Mouse (Mus musculus) 3T3-L1 (cell line): ENCODE measurements around the gene Cwc27.

ENCODE experiments used
- DNase-seq: peaks from one replicate; pipeline ENCODE4 v3.0.0-alpha.2; 2015; ENCODE audit warnings: low read depth, low spot score

Gene Cwc27

DNA sequence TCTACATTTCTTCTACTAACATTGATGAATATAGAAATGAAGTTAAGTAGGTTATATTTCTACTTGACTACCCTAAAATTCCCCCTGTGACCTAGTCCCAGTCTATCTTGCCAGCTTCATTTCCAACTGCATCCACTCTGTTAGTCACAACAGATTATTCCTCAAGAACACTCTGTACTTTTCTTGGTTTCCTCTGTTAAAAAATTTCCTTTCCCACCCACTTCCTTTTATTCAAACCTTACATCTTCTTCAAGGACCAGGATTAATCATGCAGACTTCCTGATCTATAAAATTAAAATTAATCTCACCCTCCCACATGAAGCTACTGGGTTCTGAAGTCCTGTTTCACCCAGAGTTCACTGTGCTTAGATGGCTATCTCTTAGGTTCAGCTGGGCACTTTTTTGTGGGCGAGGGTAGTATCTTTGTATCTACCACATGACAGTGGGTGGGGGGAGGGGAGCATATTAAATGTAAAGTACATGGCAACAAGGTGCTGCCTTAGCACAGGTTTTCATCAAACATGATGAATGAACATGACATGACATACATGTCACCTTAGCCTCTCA, 37.8 kb downstream of the Cwc27 start:
- no peak for DNase-seq

DNA sequence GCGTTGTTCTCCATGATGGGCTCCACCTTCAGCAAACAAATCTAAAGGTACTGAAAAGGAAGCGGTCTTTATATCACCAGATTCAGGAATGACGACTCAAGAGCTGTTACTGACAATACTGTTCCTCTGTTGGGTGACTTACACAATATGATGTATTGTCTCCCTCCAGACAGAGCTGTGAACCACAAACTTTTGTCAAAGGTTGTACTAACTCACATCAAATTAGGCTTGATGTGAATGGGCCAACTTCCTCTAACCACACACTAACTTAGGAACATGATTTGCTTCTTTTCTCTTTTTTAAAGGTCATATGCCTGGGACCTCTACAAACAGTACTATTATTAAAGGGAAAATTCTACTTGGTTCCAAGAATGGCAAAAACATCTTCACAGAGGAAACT, 53.7 kb downstream of the Cwc27 start:
- DNase-seq: no peak

DNA sequence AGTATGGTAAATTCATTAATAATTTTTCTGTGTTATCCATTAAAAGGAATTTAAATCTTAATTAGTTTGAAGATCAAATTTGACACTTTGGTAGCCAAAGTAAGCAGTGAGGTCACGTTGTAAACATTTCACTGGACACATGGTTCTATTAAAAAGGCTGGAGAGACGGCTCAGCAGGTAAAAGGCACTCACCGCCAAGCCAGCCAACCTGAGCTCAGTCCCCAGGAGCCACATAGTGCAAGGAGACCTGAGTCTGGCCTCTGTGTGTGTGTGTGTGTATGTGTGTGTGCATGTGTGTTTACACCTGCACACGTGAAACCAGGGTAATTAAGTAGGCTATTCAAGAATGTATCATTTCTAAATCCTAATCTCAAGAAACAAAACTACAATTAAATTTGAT, 54.5 kb downstream of the Cwc27 start:
- no peak for DNase-seq

DNA sequence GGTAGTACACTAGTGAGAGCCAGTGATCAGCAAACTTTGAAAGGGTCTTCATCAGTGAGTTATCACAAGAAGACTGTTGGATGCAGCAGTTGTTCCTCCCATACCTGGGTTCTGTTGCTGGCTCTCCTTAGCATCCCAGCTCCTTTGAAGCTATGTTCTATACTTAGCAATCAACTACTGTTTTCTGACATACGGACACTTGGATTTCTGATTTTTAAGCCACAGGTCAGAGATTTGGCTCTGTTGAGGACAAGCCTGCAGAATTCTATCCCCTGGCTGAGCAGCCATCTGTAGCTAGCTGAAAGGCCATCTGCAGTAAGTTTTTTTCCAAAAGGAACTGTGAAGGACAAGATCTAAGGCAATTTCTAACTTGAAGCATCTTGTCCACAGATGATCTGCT, 57.6 kb downstream of the Cwc27 start:
- DNase-seq: no peak

DNA sequence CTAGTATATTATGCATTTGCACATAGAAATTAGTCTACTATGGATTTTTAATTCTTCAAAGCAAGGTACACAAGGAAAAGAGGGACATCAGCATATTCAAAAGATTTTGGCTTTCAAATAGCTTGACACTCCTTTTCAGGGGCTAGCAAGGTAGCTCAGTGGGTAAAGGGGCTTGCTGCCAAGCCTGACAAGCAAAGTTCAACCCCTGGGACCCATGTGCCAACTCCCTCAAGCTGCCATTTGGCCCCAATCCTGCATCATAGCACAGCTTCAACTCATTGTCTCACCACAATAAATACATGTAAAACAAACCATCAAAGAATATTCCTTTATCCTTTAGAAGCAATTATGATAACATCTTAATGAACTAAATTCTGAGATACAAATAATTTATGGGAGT, 69.9 kb downstream of the Cwc27 start:
- no peak for DNase-seq

DNA sequence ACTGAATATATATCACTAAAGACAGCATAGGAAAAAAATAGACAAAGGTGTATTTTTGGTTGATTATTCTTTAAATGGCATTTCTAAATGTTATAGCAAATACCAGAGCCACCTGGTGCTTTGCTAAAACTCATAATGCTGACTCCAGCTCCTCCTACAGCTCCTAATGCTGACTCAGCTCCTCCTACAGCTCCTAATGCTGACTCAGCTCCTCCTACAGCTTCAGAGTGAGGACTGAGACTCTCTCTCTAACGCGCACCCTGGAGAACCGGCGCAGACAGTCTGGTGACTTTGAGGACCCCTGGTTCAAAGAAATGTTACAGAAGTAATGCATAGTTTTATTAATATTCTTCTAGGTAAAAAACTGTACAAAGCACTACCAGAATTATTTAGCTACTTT, 74.1 kb downstream of the Cwc27 start:
- no peak for DNase-seq

DNA sequence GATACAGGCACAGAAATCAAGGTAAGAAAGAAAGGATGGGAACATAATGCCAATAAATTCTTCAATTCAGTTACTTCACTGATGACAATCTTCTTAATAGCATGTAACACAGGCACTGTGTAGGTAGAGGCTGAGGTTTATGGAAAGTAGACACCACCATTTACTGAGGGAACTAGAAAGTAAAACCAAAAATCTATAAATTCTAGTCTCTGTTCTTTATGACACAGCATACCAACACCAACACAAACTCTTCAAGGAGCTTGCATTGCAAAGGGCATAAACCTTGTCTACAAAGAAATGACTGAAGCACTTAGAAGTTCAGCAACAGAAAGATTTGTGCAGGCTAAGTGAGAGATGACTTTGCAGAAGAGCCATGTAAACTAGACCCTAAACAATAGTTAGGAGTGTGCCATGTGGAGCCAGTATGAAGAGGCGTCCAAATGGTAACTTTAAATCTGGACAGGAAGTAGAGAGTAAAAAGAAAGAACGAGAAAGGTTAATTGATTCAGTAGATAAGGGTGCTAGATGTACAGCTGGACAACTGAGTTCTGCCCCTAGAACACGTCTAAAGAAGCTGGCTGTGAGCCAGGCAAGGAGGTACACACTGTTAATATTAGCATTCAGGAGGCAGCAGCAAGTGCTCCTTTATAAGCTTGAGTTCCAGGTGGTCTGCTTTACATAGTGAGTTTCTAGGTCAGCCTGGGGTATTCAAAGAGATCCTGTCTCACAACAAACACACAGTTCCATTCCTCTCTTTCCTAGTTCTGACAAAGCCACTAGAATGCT, 87.5 kb downstream of the Cwc27 start:
- no peak for DNase-seq

DNA sequence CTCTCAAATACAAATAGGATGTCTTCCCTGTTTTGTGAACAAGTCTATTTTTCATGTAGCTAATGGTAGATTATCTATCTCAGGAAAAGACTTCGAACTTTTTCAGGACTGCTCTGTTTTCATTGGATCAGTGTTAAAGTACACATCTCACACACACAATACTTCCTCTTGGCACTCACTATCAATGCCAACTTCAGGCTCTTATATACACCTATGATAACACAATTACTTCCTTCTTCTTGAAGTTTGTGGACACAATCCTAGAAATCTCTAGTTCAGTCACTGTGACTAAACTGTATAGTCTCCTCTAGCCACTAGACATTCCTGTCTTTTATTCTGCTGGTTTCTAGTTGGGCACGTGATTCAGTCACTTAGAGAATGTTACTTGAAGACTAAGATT, 89.3 kb downstream of the Cwc27 start:
- no peak for DNase-seq

DNA sequence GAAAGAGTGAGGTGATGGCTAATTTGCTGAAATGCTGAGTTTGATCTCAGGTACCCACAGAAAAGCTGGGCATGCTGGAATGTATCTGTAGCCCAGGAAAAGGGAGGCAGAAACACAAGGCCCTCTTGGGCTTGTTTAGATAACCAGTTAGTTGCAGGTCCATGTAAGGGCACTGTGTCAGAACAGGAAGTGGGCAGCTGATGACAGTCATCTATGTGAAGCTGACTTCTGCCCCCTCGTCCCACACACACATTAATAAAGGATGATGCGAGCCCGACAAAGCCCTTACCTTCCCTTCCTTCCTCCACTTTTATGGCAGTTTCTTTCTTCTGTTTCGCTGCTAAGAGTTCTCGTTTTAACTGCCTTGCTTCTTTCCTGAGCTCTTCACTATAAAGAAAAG, 96.8 kb downstream of the Cwc27 start:
- peak; percentile 8 for DNase-seq

DNA sequence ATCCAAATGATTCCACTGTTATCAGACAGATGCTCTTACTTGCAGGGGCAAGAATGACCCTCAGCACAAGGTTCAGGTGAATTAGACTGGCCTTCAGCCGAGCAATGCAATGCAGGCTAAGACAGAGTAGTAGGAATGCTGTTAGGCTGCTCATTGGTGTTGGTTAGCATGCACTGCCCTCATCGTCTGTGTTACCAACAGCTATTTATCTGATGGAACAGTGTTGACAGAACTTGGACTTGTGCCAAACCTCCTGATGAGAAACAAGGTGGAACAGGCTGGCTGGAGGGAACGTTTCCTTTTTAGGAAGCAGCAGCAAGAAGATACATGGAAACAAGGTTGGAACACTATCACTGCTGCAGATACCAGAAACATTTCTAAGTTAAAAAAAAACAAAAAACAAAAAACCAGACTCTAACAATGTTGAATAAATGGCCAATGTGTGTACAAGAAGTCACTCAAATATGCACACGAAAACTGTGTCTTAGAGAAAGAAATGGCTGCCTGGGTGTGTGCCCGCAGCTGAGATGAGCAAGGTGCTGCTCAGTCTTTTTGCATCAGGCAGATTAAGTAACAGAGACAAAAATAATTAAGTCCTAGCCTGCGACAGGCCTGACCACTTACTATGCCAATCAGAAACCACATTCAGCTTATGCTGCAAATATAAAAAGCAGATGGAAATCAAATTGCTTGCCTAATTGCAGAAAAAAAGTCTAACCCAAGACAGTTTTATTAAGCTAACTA, 122.2 kb downstream of the Cwc27 start:
- DNase-seq: peak; percentile 92

DNA sequence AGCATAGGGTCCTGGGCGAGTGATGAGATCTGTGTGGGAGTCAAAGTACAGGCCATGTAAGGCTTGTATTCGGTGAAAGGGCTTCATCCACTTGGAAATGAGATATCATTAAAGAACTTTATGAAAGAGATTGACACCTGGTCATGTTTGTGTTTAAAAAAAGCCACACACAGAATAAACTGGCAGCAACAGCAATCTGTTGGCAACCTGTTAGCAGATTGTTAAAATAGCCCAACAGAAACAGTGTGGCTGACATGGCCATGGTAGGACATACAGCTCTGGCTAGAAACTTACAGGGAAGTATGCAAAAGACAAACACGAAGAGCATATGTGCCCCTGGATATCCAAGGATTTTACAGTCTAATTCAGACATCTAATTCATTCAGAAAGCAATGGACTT, 124.2 kb downstream of the Cwc27 start:
- no peak for DNase-seq

DNA sequence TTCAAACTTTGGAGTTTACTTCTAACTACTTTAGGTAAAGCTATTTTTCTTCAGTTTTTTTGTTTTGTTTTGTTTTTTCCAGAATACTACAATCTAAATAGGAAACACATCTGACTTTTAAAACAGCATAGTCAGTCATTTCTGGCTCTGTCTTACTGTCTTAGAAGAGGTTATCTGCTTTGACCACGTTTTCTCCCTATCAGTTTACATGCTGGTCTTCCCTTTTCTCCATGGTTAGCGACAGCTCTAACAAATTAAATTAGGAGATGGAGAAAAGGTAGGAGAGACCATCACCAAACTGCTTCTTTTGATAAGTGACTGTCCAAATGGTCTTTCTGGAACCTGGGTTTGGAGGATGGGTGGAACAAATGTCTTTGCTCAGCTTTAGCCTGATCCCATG, 131.4 kb downstream of the Cwc27 start:
- DNase-seq: no peak

DNA sequence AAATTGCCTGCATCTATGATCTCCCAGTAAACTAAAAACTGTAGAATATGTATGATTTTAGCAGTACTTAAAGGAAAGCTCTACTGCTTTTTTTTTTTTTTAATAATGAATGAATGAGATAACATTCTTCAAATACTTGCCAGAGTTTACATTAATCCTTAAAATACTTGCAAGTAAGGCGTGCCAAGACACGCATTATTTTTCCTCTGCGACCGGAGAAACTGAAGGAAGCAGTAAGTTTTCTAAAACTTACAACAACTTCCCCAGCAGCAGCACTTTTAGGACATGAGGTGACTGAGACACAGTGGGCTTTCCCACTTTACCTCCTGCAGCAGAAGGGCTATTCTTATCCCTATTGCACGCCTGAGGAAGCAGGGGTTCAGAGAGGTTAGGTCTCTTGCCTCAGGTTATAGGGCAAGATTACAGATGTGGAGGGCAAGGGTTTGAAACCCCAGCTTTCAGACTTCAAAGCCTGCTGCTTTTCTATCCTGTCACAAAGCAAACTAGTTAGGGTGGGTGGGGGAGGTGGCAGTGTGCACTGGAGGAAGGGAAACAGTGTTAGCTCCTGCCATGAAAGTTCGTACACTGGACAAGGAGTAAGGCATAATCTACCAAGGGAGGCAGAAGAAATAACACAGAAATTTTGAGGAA, 132.5 kb downstream of the Cwc27 start:
- no peak for DNase-seq

DNA sequence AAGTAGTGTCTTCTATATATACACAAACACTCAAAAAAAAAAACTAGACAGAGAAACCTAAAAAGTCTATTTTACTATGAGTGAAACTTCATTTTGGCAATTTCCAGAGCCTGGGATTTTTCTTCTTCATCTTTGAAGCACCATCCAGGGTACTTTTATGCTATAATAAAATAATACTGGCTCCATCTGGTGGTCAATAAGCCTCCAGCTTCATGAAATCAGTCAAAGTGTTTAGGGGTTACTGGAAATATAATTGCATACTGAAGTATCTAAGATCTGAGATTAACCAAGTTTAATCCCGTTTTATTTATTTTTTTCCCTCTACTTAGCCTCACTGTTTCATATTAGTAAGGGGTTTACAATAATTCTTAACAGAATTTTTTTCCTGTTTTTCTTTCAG, 135.7 kb downstream of the Cwc27 start:
- DNase-seq: peak; percentile 60

DNA sequence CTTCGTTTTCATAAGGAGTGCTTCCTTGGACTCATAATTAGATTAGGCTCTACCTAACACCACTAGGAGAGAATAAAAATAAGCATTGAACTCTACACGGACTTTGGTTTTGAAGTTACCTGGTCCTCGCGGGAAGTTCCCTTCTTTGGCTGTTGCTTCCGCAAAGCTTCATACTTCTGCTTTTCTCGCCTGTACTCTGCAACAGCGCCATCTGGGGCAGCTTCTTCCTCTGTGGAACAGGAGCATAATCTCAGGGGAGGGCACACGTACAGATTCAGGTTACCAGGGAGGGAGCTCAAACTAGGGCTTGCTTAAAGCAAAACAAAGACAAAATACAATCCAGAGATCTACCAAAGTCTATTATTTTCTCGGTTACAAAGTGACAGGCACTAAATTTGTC, 155.8 kb downstream of the Cwc27 start:
- DNase-seq: no peak

DNA sequence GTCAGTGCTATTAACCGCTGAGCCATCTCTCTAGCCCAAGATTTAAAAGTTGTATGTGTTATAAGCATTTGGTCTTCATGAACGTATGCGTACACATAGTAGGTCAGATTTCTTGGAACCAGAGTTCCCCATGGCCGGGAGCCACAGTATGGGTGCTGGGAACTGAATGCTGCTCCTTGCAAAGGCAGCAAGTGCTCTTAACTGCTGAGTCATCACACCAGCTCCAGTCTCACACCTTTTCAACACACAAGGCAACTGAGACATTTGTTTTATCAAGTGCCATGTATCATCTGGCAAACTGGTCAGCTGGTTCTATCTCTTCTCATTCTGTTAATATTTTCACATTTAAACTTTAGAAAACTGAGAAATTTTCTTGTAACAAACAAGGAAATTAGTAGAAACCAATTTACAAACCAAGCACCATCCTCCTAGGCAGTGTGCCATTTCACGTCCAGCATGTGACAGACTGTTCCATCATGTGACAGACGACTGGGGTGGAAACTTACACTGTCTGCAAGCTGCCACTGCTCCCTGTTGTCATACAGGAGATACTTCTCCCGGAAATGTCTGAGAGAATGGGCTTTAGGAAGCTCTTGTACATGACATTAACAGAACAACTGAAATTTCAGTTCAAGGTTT, 156.8 kb downstream of the Cwc27 start:
- no peak for DNase-seq

DNA sequence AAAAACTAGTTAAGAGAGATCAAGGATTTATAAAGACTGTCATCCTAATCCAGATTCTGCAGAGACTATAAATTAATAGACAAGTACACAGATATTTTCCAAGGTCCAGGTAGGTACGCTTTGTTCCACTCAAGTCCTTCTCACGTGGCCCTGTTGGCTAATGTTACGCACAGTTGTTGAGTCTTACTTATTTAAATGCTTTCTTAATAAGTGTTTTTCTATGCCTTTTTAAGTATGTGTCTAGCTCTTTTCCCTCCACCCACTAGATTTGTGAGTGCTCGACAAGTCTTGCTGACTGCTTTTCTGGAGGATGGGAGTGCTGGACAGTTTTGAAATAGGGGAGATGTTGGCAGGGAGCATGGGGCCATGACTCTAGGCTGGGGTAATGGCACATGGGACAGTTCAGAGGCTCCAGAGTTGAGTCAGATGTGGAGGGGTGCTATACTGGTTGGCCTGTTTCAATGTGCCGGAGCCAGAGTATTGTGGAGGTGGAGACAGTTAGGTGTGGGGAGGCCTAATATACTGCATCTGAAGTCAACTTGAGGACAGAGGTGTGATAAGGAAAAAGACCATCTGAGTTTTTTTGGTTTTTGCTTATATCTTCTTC, 160.2 kb downstream of the Cwc27 start:
- DNase-seq: no peak

DNA sequence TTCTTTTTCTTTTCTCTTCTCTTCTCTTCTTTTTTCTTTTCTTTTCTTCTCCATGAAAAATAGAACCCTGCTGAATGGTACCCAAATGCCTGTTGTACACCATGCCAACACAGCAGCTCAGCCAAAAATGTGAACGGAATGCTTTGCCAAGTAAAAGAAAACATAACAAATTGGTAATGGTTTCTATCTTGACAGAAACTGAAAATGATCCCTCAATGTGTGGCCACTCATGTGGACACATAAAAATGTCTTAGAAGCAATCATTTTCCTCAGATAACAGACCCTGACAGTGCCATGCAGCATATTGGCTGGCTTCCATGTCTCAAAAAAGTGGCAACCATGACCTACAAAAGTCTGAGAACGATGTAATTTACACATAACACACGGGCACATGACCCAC, 161.8 kb downstream of the Cwc27 start:
- DNase-seq: peak; percentile 25

DNA sequence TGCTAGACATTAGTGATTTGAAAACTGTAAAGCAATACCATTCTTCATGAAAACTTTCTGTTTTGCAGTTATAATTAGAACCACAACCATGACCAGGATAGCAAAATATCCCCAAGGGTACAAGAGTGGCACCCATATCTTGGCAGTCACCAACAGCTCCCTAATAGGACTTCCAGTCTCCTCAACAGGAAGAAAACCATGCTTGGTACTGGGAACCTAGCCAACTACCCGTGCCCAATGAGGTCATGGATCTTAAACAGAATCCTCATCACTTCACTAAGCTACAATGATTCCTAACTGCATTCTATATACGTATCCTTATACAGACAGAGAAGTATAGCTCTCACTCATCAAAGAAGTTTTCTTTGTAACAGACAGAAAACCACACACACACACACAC, 165.2 kb downstream of the Cwc27 start:
- DNase-seq: peak; percentile 23

DNA sequence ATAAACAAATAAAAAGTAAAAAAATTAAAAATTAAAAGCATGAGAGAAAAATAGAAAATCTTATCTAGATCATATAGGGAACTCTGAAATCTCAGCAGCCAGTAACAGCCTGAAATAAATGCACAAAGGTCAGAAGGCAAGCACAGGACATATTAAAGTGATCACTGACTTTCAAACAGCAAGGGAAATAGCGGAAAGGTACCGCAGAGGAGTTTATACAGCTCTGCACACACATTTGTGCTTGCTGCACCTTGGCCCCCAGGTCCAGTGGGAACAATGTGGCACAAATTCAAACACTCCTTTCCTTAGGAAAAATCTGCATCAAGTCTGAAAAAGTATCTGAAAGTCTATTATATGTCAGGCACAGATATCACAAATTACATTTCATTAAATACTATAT, 166.3 kb downstream of the Cwc27 start:
- no peak for DNase-seq

DNA sequence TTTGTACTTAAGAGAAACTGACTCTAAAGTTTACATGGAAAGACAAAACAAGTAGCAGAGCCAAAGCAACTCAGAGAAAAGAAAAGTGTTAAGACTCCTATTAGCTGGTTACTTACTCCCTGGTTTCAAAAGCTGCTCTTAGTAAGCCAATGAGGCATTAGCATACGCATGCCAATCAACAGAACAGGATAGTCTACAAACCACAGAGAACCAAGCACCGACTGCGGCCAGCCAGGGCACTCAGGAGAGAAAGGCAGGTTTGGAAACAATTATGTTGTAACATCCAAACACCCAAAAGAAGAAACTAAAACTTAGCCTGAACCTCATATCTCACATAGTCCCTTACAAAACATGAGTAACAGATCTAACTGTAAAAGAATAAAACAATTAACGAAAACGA, 166.8 kb downstream of the Cwc27 start:
- DNase-seq: no peak
